ENCODE assay signal across 28 mouse cellular contexts in the genomic region with DNA sequence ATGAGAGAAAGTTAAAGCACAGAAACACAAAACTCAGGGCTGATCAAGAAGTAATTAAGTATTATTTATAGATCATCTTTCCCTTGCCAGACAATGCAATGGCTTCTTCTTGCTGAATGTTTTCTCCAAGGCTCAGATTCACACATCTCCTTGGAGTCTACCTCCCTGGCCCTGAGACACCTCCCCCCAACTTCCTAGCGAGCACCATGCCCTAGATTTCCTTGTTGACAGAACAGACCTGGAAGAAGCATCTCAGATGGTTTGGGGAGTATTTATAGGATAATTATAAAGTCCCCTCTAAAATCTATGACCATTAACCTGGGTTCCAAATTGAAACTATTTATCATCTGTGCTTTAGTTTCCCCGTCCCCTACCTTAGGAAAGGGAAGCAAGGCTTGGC.
"Had no signal": no experiment of that assay in that cellular context is flagged by ENCODE, and none has a peak within 500 bp of the region (broad histone marks: within the 10 kb centered on the region; RNA-seq: fewer than 3 reads in every experiment).

No protein-coding gene starts in this region.

- DNase-seq: heart, postnatal 10 days; heart, postnatal 14 days; heart, postnatal 36 days; heart, postnatal 4 days; kidney, adult 11 months; kidney, adult 18-20 months; kidney, adult 2 months; kidney, adult 8-10 months; kidney, postnatal 10 days; kidney, postnatal 14 days; kidney, postnatal 25 days; kidney, postnatal 4 days; layer of hippocampus, adult 9-11 months; layer of hippocampus, postnatal 36 days had no signal

- H3K4me3 ChIP-seq: heart, embryonic 12.5 days; heart, embryonic 13.5 days; heart, embryonic 15.5 days; hindbrain, embryonic 10.5 days; hindbrain, embryonic 12.5 days; hindbrain, embryonic 13.5 days; hindbrain, embryonic 15.5 days; intestine, embryonic 15.5 days; kidney, embryonic 15.5 days; layer of hippocampus, adult 2 months; left cerebral cortex, adult 2 months had no signal

- H3K27ac ChIP-seq: heart, embryonic 13.5 days; heart, embryonic 15.5 days; hindbrain, embryonic 10.5 days; hindbrain, embryonic 12.5 days; hindbrain, embryonic 13.5 days; hindbrain, embryonic 14.5 days; hindbrain, embryonic 15.5 days; hindbrain, postnatal 0 days; intestine, embryonic 15.5 days; kidney, embryonic 15.5 days; kidney, postnatal 0 days; layer of hippocampus, adult 2 months; left cerebral cortex, adult 2 months had no signal
